In genomic region chr10:120883069-120883415, GRCm38 (mm10) we compare ENCODE assay signal across 9 mouse cellular contexts. TPM values are rescaled to one million over a fixed set of nuclear protein-coding genes. Genes with fewer than 3 reads are reported as not detected.
DNase-seq lines count a peak whose midpoint lies in the region; ATAC-seq and TF ChIP-seq lines count a peak whose summit lies in the region.
"Had no signal": no experiment of that assay in that cellular context is flagged by ENCODE, and none has a peak within 500 bp of the region (broad histone marks: within the 10 kb centered on the region; RNA-seq: fewer than 3 reads in every experiment).

No protein-coding gene starts in this region.

- peak overlapping the region; percentile 60 for H3K4me2 ChIP-seq in heart, postnatal 0 days (ENCODE audit: low read depth, low read length)
- H3K4me2 ChIP-seq in embryonic facial prominence, embryonic 12.5 days (replicated peaks), result peak overlapping the region; percentile 65
- peak overlapping the region; percentile 44 for H3K4me2 ChIP-seq in intestine, postnatal 0 days (replicated peaks; ENCODE audit: low read depth)
- H3K4me2 ChIP-seq in midbrain, postnatal 0 days (ENCODE audit: low read depth, low read length, poor library complexity, severe bottlenecking), result peak overlapping the region; percentile 74

- no peaks in the 10 kb centered on the region for H3K9me3 ChIP-seq in heart, postnatal 0 days (replicated peaks; ENCODE audit: control insufficient read depth, low read length)
- H3K9me3 ChIP-seq in embryonic facial prominence, embryonic 12.5 days, result no peaks in the 10 kb centered on the region
- H3K9me3 ChIP-seq in intestine, postnatal 0 days (ENCODE audit: control insufficient read depth), result no peaks in the 10 kb centered on the region
- H3K9me3 ChIP-seq in midbrain, postnatal 0 days (ENCODE audit: low read length), result no peaks in the 10 kb centered on the region

- H3K4me3 ChIP-seq in heart, postnatal 0 days (ENCODE audit: low read depth, low read length), result peak overlapping the region; percentile 32
- H3K4me3 ChIP-seq in embryonic facial prominence, embryonic 12.5 days, result peak overlapping the region; percentile 33
- no peak overlapping the region for H3K4me3 ChIP-seq in intestine, postnatal 0 days (ENCODE audit: low read depth, low read length)
- H3K4me3 ChIP-seq in midbrain, postnatal 0 days (ENCODE audit: low read depth, low read length), result peak overlapping the region; percentile 33

- peaks cover 6% of the 10 kb centered on the region; the same call in 1 of the 2 replicates for H3K36me3 ChIP-seq in heart, postnatal 0 days (replicated peaks; ENCODE audit: control insufficient read depth, insufficient read depth, low read length)
- H3K36me3 ChIP-seq in embryonic facial prominence, embryonic 12.5 days, result no peaks in the 10 kb centered on the region
- H3K36me3 ChIP-seq in intestine, postnatal 0 days (ENCODE audit: control insufficient read depth, insufficient read depth), result no peaks in the 10 kb centered on the region
- no peaks in the 10 kb centered on the region for H3K36me3 ChIP-seq in midbrain, postnatal 0 days (ENCODE audit: insufficient read depth, low read length)

- H3K27ac ChIP-seq in heart, postnatal 0 days (ENCODE audit: low read depth), result peak overlapping the region; percentile 79
- peak overlapping the region; percentile 80 for H3K27ac ChIP-seq in embryonic facial prominence, embryonic 12.5 days
- no peak overlapping the region for H3K27ac ChIP-seq in intestine, postnatal 0 days (ENCODE audit: low read depth, low read length)
- no peak overlapping the region for H3K27ac ChIP-seq in midbrain, postnatal 0 days (ENCODE audit: low read depth, low read length)

- peaks cover 24% of the 10 kb centered on the region for H3K4me1 ChIP-seq in heart, postnatal 0 days (ENCODE audit: control insufficient read depth, insufficient read depth)
- peaks cover 7% of the 10 kb centered on the region for H3K4me1 ChIP-seq in embryonic facial prominence, embryonic 12.5 days
- H3K4me1 ChIP-seq in intestine, postnatal 0 days (replicated peaks; ENCODE audit: control insufficient read depth, insufficient read depth, low read length), result no peaks in the 10 kb centered on the region
- H3K4me1 ChIP-seq in midbrain, postnatal 0 days (ENCODE audit: insufficient read depth, low read length), result no peaks in the 10 kb centered on the region

- ATAC-seq in heart, postnatal 0 days (ENCODE audit: insufficient read depth, low read depth), result peak; percentile 43; the same call in 1 of the 2 replicates
- ATAC-seq in embryonic facial prominence, embryonic 12.5 days (ENCODE audit: insufficient number of reproducible peaks, insufficient read depth, low FRiP score, low TSS enrichment), result no peak; the same call in 1 of the 2 replicates
- no peak for ATAC-seq in intestine, postnatal 0 days
- ATAC-seq in midbrain, postnatal 0 days (ENCODE audit: low FRiP score), result 0 out of 2 replicates have a peak, but pooled peaks have one; percentile 5

- no peak for DNase-seq in heart, postnatal 0 days (ENCODE audit: low spot score)
- no peak for DNase-seq in heart, adult 18-20 months
- DNase-seq in midbrain, postnatal 0 days (ENCODE audit: low spot score), result no peak
- DNase-seq in urinary bladder, adult 18-20 months (ENCODE audit: low spot score in 2 of 2), result no peak
- no peak for DNase-seq in left cerebral cortex, postnatal 25 days (ENCODE audit: low spot score in 2 of 2)
- DNase-seq in natural killer cell, adult 2 months (ENCODE audit: low spot score in 2 of 2), result no peak
- DNase-seq: cerebellum, adult 8-10 months had no signal

- 9% methylated on average over 7 of the region's 7 CpGs for WGBS in heart, postnatal 0 days
- 3% methylated on average over 7 of the region's 7 CpGs for whole genome bisulfite sequencing in embryonic facial prominence, embryonic 12.5 days
- WGBS in intestine, postnatal 0 days, result 11% methylated on average over 7 of the region's 7 CpGs
- 3% methylated on average over 7 of the region's 7 CpGs for WGBS in midbrain, postnatal 0 days

- H3K9ac ChIP-seq in heart, postnatal 0 days (replicated peaks; ENCODE audit: low read depth, low read length), result peak overlapping the region; percentile 45
- 0 out of 2 replicates have a peak overlapping the region, but pooled peaks have one; percentile 21 for H3K9ac ChIP-seq in embryonic facial prominence, embryonic 12.5 days
- H3K9ac ChIP-seq in intestine, postnatal 0 days (ENCODE audit: low read depth, low read length), result no peak overlapping the region
- peak overlapping the region; percentile 55; the same call in 1 of the 2 replicates for H3K9ac ChIP-seq in midbrain, postnatal 0 days (replicated peaks; ENCODE audit: low read length, poor library complexity, severe bottlenecking)

- TF ChIP-seq CTCF in heart, postnatal 0 days (IDR thresholded peaks at IDR 0.05; ENCODE audit: low read depth), result no peak
- no peak for TF ChIP-seq CTCF in intestine, postnatal 0 days (IDR thresholded peaks at IDR 0.05; ENCODE audit: low read depth)
- no peak for TF ChIP-seq CTCF in midbrain, postnatal 0 days (IDR thresholded peaks at IDR 0.05)

- no peaks in the 10 kb centered on the region for H3K27me3 ChIP-seq in heart, postnatal 0 days (ENCODE audit: control insufficient read depth, insufficient read depth, low read length)
- H3K27me3 ChIP-seq in embryonic facial prominence, embryonic 12.5 days, result no peaks in the 10 kb centered on the region
- H3K27me3 ChIP-seq in intestine, postnatal 0 days (replicated peaks; ENCODE audit: control insufficient read depth, insufficient read depth, low read length), result no peaks in the 10 kb centered on the region
- no peaks in the 10 kb centered on the region for H3K27me3 ChIP-seq in midbrain, postnatal 0 days (ENCODE audit: insufficient read depth, low read length)

- TF ChIP-seq EP300 in heart, postnatal 0 days (IDR thresholded peaks at IDR 0.05; ENCODE audit: low read depth), result no peak

- intact Hi-C loops in left cerebral cortex, postnatal 25 days (cut with DNase I), result no loop called here

RNA-seq across cellular contexts. Expression of gene Msrb3, which starts 15.9 kb away (rescaled TPM):
- 122 and 134 TPM in 2 replicates for total RNA-seq in heart, postnatal 0 days (2014; rRNA removed; ENCODE audit: low replicate concordance)
- polyA plus RNA-seq in heart, postnatal 0 days (2015; fragmentation: Nextera tagmentation; extraction: Ambion mirVana), result 29.5 and 45.0 TPM in 2 replicates
- 10 to 100 TPM; 96.1 to 96.6 TPM for total RNA-seq in heart, adult 18-20 months (2021)
- polyA plus RNA-seq in embryonic facial prominence, embryonic 12.5 days (2016; fragmentation: Nextera tagmentation; extraction: Ambion mirVana), result 9.2 and 10.3 TPM in 2 replicates
- 17.2 and 18.5 TPM in 2 replicates for polyA plus RNA-seq in intestine, postnatal 0 days (2015; fragmentation: Nextera tagmentation; extraction: Ambion mirVana)
- total RNA-seq in midbrain, postnatal 0 days (2014; rRNA removed), result 5.6 and 10.2 TPM in 2 replicates
- polyA plus RNA-seq in midbrain, postnatal 0 days (2015; fragmentation: Nextera tagmentation; extraction: Ambion mirVana), result 0.72 and 1.0 TPM in 2 replicates
- total RNA-seq in left cerebral cortex, postnatal 25 days (2021), result 1 to 10 TPM; 5.7 to 6.0 TPM

Comparison
In these comparisons a context has a peak if more than half of its experiments do, and no peak if none do; other contexts are left out.
1. ATAC-seq: peak in heart, postnatal 0 days (single experiment) and midbrain, postnatal 0 days (single experiment); none in embryonic facial prominence, embryonic 12.5 days (single experiment) and intestine, postnatal 0 days (single experiment).
2. H3K27ac ChIP-seq: peak in heart, postnatal 0 days (single experiment) and embryonic facial prominence, embryonic 12.5 days (single experiment); none in intestine, postnatal 0 days (single experiment) and midbrain, postnatal 0 days (single experiment).
3. Peak in every context shown above with its lines, with median percentiles within 50 percentile points of each other: H3K4me2 ChIP-seq.